Mouse (Mus musculus): ENCODE data around the gene Adgrf3. TPM values are rescaled to one million over a fixed set of nuclear protein-coding genes. Genes with fewer than 3 reads are reported as not detected.

Gene Adgrf3
- total RNA-seq, 2 experiments from 2014 or later, result not detected

DNA sequence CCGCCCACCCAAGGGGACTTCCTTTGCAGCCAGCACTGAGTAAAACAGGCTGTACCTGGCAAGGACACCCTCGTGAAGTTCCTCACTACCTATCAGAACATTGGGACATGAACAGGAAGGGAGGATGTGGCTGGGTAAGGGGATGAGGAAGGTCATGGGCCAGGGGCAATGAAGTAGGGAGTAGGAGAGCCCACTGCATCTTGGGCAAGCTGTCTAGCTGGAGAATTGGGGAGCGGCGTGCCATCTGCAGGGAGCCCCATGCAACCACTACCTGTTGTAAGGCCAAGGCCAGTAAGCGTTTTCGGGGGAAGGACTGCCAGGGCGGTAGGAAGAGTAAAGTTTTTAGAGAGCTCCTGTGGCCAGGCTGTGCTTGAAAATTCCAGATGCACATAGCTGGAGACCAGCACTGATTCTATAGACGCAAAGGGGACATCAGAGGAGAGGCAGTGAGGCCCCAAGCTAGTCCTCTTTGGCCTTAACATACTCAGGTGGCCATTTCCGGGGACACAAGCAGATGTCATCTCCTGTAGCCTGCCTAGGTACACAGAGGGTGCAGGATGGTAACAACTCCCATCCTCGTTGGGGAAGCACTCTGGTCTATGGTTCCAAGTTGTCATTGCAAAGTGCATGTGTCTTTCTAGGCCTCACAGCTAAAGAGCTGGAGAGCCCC lies 2.2 kb downstream of the Adgrf3 start:
- DNase-seq (ENCODE audit: low spot score in 2 of 2), result no peak

DNA sequence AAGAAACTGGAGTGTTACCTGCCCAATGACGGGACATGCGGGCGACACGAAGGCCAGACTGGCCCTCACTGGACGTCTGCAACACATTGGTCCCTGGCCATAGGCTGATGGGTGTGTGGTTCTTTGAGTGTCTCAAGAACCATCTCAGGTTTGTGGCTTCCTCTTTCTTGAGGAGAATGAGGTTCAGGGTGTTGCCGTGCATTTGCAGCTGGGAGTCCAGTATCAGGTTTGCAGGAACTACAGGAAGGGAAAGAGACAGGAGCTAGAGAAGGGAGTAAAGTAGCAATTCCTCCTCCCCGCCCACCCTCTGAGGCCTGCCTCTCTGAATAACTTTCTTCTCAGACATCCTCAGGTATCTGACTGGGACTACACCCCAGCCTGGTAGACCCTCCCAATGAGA lies 3.3 kb downstream of the Adgrf3 start:
- DNase-seq (ENCODE audit: low spot score in 2 of 2), result no peak

DNA sequence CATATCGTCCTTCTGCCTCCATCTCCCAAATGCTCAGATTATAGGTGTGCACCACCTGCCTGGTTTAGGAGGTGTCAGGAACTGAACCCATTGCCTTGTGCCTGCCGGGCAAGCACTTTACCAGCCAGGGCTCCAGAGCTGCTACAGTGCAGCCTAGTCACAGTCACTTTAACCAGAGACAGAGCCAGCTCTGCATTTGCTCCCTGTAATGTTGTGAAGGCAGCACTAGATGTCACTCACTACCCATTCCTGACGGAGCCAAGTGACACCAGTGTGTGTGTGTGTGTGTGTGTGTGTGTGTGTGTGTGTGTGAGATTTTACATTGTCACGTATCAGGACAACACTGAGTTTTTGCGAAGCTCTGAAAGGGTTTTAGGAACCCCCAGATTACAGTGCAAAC lies 4.0 kb downstream of the Adgrf3 start:
- DNase-seq (ENCODE audit: low spot score in 2 of 2), result peak in 1 of 2 experiments; percentile 68

DNA sequence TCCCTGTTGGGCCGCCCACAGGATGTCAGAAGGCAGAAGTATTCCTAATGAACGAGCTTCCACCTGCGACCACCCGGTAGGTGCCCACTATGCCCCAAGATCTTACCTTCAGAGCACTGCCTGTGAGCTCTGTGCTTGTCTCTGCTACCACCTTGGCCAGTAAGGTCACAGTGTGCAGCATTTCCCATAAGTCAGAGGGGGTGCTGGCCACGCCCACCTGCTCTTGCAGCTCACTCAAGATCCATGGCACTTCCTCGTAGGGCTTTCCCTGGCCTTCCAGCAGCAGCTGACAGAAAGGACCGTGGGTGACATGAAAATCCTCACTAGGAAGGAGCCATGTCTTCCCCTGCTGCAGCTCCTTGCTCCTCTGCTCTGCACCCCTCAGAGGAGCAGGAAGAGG lies 7.3 kb downstream of the Adgrf3 start:
- no peak for DNase-seq (ENCODE audit: low spot score in 2 of 2)

DNA sequence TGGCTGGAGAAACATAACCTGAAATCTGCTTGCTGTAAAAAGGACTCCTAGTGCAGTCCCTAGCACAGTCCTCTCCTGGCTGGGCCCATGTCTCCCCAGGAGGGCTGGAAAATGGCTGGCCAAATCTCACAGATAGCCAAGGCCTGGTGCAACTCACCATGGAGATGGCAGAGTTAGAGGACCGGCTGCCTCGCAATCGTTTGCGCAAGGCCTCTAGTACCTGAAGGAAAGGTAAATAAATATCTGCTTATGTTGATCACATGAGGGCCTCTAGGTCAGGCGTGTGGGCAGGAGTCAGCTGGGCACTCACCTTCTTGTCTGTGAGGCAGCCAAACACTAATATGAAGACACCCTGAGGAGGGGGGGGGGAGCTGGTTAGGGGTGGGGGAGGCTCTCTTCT lies 10.2 kb downstream of the Adgrf3 start:
- DNase-seq (ENCODE audit: low spot score in 2 of 2), result no peak

DNA sequence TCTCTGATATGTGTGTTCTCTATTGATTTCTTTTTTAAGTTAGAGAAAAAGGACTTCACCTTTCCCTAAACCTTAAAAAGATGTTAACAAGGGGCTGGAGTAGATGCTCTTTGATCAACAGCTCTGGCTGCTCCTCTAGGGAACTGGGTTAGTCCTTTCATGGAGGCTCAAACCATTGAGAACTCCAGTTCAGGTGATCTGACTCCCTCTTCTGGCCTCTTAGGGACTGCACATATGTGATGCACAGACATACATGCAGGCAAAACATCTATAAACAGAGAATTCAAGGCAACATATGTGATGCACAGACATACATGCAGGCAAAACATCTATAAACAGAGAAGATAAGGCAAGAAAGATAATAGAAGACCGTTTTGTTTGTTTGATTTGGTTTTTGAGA lies 13.1 kb downstream of the Adgrf3 start:
- no peak for DNase-seq (ENCODE audit: low spot score in 2 of 2)

DNA sequence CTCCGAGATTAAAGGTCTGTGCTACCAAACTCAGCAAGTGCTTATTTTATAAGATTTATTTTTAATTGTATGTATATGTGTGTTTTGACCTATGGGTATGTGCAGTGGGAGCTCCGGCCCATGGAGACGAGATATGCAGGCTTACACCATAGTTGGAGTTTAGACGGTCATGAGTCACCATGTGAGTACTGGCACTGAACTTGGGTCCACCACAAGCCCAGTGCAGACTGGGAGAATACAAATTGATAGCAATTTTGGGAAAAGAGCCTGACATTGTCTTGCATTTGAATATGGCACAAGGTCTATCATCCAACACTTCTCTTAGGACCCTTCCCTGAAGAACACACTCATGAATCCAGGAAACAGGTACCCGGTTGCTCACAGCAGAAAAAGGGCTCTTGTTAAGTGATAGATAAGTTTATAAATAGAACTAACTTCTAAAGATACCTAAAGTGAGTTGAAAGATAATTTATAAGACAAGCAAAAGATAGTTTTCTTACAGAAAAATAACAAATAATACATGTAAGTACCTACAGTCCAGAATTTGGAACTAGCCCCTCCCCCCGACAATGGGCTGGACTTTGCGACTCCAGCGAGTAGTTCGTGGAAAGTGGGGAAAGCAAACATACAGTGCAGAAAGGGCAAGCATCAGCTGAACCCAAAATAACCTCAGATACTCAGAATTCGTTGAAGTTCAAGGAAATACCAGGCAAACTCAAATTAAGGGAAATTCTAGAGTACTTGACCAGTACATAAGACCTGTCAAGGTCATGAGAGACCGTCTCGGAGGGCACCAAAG lies 17.6 kb downstream of the Adgrf3 start:
- DNase-seq (ENCODE audit: low spot score in 2 of 2), result no peak

DNA sequence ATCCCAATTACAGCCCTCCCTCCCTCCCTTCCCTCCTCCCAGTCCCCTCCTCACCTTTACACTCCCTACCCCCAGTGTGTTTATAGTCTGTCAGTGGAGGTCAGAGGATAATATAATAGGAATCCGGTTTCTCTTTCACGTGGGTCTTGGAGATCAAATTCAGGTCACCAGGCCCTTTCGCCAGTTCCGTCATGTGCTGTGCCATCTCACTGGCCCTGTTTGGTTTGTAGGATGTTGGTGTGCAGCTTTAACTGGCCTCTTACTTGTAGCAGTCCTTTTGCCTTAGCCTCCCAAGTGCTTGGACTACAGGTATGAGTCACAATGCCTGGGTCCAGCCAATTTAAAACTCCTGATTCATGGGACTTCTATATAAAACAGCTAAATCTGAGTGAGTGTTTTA lies 29.7 kb downstream of the Adgrf3 start:
- DNase-seq (ENCODE audit: low spot score in 2 of 2), result no peak

DNA sequence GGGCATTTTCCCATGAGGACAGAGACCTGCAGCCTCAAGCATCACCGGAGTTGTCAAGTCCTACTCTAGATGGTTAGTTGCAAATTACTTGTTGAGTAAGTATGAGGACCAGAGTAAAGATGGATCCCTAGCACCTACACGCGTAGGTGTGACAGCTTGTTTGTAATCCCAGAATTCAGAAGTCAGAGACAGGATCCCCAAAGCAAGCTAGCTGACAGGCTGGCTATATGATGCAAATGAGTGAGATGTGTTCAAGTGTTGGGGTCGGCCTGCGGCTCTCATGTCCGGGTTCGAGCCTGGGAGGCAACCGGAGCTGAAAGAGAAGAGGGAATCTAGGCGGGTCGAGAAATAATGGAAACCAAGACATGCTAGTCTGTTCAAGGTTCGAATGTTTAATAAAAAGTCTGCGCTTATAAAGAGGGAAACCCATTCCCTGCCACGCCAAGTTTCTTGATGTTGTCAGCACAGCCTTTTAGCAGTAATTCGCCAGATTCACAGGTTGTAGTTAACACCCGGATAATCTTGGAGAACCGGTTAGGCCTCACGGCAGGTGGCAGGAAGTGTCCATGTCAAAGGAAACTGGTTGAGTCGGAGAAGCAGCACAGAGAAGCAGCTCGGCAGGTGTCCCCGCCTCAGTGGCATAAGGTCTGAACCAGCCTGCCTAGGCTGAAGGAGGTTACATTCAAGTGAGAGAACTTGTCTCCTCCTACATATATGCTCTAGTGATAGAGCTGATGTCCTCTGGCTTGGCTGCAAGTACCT lies 32.4 kb downstream of the Adgrf3 start:
- DNase-seq (ENCODE audit: low spot score in 2 of 2), result no peak

DNA sequence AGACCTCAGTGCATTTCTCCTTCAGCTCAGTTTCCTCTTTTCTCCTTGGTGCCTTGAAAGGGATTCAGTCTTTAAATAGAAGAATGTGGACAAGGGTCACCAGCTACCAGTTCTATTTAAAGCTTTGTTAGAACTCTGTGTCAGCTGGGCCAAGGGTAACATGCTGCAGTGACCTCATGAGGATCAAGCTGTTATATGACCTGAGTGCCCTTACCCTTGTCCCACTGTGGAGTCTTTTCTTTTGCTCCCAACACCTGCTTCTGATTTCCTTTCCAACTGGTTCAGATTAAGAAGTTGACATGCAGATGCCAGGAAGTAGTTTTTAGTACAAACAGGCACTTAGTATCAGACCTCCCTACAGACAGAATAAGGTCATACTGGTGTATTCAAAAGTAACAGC lies 33.4 kb downstream of the Adgrf3 start:
- no peak for DNase-seq (ENCODE audit: low spot score in 2 of 2)

DNA sequence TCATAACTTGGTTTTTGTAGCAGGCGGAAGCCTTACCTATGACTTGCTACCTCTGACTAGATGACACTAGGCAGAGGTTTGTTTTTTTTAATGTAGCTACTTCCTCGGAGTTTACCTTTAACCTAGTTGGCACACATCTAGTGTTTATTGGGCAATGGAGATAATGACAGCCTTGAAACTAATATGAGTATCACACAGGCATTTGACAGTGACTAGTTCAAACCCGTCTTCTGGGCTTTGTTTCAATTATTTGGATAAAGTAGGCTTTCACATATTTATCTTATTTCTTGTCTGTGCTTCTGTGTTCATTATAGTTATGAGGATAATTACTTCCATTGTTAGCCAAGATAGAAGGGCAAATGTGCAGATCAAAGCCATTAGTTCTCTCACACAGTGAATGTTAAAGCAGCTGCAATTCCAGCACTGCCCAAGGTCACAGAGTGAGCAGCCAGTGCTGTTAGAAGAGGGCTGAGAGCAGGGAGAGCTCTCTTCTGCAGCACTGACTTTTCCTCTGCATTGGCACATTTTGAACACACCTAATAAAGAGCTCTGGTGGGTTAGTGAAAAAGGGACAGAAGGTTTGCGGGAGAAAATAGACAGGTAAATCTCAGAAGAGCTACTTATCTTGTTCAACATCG lies 35.1 kb downstream of the Adgrf3 start:
- DNase-seq (ENCODE audit: low spot score in 2 of 2), result no peak

DNA sequence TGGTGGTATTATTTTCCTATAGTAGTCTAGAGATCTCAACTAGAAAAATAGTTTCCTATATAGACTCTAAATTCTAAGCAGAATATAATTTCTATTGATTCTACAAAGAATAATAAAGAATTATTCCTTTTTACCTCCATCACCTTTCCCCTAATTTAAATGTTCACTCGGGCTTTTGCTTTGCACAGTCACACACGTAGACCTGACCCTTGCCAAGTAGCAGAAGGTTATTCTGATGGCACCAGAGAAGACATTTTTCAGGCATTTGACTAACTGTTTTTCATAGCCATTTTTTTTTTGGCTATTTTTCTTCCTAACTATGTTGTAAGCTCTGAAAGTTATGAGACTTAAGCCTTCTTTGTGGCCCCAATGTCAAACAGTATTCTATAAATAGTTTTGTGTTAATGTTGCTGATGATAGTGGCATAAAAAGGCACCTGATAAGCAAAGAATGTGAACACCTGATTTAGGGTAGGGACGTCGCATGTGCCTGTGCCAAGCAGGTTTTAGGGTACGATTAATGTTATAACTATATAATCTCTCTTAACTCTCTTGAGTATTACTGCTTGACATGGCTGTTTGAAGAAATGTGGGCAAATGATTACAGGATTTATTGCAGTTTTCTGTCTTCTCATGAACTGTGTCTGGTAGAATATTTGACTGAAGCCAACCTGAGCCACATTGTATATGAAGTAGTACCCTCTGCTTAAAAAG lies 40.1 kb downstream of the Adgrf3 start:
- DNase-seq (ENCODE audit: low spot score in 2 of 2), result no peak

DNA sequence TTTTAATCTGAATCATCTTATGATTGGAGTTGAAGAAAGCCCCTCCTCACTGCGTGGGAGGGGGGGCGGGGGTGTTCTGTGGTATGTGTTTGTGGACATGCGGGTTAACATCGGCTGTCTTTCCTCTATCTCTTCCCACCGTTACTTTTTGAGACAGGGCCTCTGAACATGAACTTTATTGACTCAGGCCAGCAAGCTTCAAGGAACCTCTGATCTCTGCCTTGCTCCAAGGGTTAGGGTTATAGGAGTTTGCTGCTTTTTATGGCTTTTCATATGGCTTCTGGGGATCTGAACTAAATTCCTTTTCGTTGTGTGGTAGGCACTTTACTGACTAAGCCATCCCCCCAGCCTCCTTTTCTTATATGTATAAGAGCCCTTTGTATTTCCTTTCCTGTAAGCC lies 43.2 kb downstream of the Adgrf3 start:
- DNase-seq (ENCODE audit: low spot score in 2 of 2), result no peak

DNA sequence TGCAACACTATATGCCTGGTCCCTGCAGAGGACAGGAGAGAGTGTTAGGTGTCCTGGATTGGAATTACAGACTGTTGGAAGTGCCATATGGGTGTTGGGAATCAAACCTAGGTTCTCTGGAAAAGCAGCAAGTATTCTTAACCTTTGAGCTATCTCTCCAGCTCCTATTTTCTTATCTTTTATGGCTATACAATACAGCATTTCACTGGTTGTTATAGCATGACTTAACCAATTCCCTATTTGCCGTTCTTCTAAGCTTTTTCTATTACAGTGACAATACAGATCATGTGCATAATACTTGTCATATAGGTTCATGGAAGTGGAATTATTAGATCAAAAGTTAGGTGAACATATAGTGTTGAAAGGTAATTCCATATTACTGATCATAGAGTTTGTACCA lies 43.7 kb downstream of the Adgrf3 start:
- DNase-seq (ENCODE audit: low spot score in 2 of 2), result no peak

DNA sequence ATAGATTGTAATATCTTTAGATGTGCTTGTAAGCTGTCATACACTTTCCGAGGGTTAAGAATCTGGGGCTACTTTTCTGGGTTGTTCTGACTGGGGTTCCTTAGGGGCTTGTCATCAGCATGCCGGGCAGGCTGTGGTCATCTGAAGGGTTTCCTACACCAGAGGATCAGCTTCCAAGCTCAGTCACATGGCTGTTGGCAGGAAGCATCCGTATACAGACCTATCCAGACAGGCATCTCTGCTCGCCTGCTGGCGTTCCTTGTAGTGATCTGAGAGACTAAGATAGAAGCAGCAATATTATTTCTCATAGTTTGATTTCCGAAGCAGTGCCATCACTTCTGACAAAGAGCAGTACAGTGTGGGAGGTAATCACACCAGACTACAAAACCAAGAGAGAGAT lies 45.9 kb downstream of the Adgrf3 start:
- DNase-seq (ENCODE audit: low spot score in 2 of 2), result peak in 1 of 2 experiments; percentile 15

DNA sequence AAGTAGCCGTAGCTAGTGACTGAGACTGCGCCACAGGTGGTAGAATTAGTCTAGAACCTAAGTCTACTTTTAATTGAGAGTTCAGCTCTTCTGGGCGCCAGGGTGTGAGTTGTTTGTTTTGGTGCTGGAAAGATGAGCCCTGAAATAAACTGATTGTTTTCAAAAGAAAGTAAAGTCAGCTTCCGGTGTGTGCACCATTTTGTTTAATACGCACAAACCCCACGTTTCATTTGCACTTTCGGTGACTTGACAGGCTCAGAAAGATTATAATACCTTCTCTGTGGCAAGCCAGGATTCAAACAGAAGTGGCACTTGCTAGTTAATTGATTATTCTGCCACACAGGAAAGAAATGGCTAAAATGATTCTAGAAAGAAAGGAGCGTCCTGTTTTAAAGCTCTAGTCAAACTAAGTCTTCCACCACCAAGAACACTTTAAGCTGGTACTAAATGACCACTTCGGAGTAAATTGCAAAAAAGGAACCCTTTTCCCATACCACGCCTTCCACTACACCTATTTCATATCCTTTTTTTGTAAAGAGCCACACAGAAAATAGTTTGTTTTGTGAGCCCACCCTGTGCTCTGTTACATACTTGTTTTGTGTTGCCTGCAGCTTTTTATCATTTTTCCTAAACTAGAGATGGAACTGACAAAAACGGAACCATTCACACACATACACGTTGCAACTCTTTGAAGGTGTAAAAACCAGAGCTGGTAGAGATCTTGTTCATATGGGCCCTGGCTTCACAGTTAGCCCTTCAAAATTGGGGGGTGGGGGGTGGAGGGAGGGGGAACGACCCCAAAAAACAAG lies 49.5 kb downstream of the Adgrf3 start:
- no peak for DNase-seq (ENCODE audit: low spot score in 2 of 2)

DNA sequence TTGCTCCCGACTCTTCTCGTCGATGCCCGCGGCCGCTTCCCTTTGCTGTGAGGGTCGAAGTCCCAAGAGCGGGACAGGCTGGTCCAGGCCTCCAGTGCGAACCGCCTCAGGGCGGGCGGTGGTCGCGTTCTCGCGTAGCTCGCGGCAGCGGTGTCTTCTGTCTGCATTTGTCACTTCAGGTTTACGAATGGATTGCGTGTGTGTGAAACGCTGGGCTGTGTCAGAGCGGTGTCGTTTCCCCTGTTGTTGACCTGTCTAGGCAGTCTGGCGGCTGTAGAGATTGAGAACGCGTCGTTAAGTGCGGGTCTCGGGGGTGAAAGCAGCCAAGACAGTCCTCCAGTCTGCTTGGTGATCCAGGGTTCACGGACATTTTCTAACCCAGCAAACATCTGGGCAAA lies 50.1 kb downstream of the Adgrf3 start:
- no peak for DNase-seq (ENCODE audit: low spot score in 2 of 2)

DNA sequence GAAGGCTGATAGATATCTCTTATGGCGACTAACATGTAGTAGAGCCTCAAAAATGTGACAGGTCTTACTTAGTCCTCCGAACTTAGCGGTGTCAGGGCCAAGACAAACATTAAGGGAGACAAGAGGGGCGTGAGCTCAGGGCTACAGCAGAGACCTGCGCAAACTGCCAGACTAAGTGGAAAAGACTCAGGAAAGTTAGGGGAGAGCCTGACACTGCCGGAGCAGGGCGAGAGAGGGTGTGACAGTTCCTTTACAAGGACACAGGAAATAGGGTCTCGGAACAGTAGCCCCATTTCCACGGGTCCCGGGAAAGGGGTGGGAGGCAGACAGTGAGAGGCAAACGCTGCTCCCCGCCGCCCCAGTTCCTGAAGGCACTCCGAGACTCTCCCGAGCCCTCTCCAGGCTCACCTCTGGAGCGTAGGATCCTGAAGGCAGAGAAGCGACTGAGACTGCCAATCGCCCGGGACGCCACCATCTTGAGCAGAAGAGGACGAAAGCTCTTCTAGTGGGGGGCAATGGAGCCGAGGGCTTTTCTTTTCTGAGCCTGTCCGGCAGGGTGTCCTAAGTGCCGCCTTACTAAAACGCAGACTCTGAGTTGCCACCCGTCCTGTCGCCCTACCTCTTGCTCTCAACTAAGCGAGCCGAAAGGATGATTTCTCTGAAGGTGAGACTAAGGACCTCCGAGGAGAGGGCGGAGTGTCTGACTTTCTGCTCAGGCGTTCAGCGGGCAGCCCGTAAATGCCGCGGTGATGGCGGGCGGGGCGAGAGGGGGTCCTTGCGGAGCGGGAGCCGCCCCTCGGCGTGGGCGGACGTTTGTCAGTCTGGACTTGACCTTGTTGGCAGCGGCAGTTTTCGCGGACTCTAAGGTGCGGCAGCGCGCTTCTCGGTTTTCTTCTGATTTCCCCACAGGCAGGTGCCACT lies 50.8 kb downstream of the Adgrf3 start, which contains the start of the genes Hadha and Hadhb:
TSS of gene Hadha (minus strand) at position 689 of the 921 bp plus-strand sequence.
TSS of gene Hadhb (plus strand) at position 775 of the 921 bp plus-strand sequence.
- DNase-seq (ENCODE audit: low spot score in 2 of 2), result peak; percentile 88 to 96

DNA sequence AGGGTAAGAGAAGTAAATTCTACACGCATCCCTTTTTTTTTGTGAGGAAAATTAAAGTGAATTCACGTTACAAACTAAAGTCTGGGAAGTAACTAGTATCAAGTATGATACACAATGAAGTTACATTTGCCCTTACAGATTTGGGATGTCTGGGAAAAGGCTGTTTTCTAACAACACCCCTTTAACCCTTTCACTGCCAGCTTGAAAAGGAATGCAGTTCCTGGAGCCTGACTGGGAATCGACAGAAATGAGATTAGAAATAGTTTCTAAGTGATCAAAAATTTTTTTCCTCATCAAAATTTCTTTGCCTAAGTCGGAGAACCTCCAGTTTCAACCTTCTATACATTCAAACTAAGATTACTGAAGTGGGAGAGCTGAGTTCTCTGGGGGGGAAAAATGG lies 51.5 kb downstream of the Adgrf3 start:
- DNase-seq (ENCODE audit: low spot score in 2 of 2), result no peak
